Mouse (Mus musculus) hindbrain, embryonic 16.5 days (tissue): ENCODE results near the gene 1190002N15Rik. TPM values are rescaled to one million over a fixed set of nuclear protein-coding genes. Genes with fewer than 3 reads are reported as not detected.

Experiments
- ATAC-seq: fragments of 200-750 bp; cut with Nextera tagmentation; 2 replicates; pipeline ENCODE4 v1.8.0; 2017; ENCODE audit warnings: moderate TSS enrichment, moderate library complexity
- H3K27ac ChIP-seq: fragments of 300-500 bp; sonication (generic); 2 replicates; pipeline ENCODE4 v1.5.1; 2014; ENCODE audit warnings: low read depth, mild to moderate bottlenecking, control low read depth, low read length, moderate library complexity
- H3K27me3 ChIP-seq: fragments of 300-500 bp; sonication (generic); replicated peaks from 2 replicates; pipeline ENCODE4 v1.6.1; 2014; ENCODE audit warnings: low read length; ENCODE audit not compliant: control insufficient read depth, insufficient read depth
- H3K36me3 ChIP-seq: fragments of 300-500 bp; sonication (generic); 2 replicates; pipeline ENCODE4 v1.6.1; 2014; ENCODE audit warnings: mild to moderate bottlenecking, low read length, moderate library complexity, mixed read lengths; ENCODE audit not compliant: control insufficient read depth, insufficient read depth
- H3K4me1 ChIP-seq: fragments of 300-500 bp; sonication (generic); 2 replicates; pipeline ENCODE4 v1.6.1; 2014; ENCODE audit warnings: low read depth, low read length; ENCODE audit not compliant: control insufficient read depth, insufficient read depth
- H3K4me2 ChIP-seq: fragments of 300-500 bp; sonication (generic); 2 replicates; pipeline ENCODE4 v1.6.1; 2014; ENCODE audit warnings: mild to moderate bottlenecking, low read length, control low read depth, moderate library complexity
- H3K4me3 ChIP-seq: fragments of 300-500 bp; sonication (generic); 2 replicates; pipeline ENCODE4 v1.5.1; 2014; ENCODE audit warnings: mild to moderate bottlenecking, low read length, control low read depth, moderate library complexity
- H3K9ac ChIP-seq: fragments of 300-500 bp; sonication (generic); 2 replicates; pipeline ENCODE4 v1.6.1; 2014; ENCODE audit warnings: low read depth, mild to moderate bottlenecking, control low read depth, low read length, moderate library complexity
- H3K9me3 ChIP-seq: fragments of 300-500 bp; sonication (generic); 2 replicates; pipeline ENCODE4 v1.6.1; 2014; ENCODE audit warnings: mild to moderate bottlenecking, low read length, moderate library complexity; ENCODE audit not compliant: control insufficient read depth
- WGBS: fragments of 180-500 bp; shearing (Covaris S2); extraction: QIAGEN DNeasy Blood & Tissue Kit; methylation state at CpG from one replicate; pipeline ENCODE4 v1.1.7; 2014; 5-methylcytosine and 5-hydroxymethylcytosine counted together
- polyA plus RNA-seq: library from polyadenylated mRNA; unstranded; fragments of >200 nt; fragmentation: Nextera tagmentation; extraction: Ambion mirVana; gene quantifications from 2 replicates; pipeline ENCODE4 v1.2.1, GENCODE M21; 2015

The 1190002N15Rik gene
- polyA plus RNA-seq, 1 experiment from 2014 or later = 4.3 TPM

DNA sequence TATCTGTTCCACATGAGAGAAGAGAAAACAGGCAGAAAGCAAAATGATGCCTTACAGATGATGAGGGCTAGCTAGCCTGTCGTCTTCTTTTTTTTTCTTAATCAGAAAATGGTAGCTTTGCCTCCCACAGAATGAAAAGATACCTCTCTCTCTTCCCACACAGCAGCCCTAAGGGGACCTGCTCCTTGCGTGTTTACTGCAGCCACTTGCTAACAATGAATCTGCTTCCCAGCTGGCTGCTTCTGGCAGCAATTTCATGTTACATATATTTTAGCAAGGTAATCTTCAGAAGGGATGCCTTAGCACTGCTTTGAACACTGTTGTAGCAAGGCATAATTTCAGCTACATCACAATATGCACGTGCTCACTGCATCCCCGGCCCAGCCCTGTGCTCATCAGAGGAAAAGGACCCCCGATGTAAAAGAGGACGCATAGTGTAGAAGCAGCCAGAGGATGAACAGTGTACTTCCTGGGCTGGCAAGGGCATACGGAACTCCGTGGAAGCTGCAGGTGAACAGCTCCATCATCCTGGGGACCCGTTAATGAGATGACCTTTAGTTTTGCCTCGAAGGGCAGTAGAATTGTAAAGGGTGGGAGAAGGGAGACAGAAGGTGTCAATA lies 64.8 kb downstream of the 1190002N15Rik start:
- 58% methylated on average over 10 of the region's 10 CpGs for WGBS
- Histone ChIP-seq H3K4me1 (no peaks in the 10 kb centered on the region), H3K9me3 (no peaks in the 10 kb centered on the region), H3K36me3 (no peaks in the 10 kb centered on the region), H3K4me2 (0 out of 2 replicates have a peak overlapping the region, but pooled peaks have one; percentile 0), H3K4me3 (no peak overlapping the region), H3K27me3 (no peaks in the 10 kb centered on the region), H3K9ac (no peak overlapping the region), H3K27ac (no peak overlapping the region)
- peak; percentile 85 for ATAC-seq

DNA sequence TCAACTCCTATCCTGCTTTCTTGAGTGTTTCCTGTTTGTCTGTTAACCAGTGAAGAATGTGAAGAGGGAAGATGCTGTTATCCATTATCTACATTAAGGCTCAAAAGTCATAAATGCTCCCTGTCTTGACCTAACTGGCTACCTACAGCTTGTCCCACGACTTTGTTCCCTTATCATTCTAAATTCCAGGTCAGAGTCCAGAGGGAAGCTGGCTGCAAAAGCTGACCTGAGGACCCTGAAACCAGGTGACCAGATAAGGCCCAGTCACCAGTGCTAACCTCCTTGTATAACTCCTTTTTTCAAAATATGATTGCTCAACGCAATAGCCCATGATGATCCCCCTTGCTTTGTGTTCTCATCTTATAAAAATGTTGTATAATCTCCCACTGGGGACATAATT lies 66.4 kb downstream of the 1190002N15Rik start:
- no peaks in the 10 kb centered on the region for H3K9me3 ChIP-seq
- H3K27me3 ChIP-seq = no peaks in the 10 kb centered on the region
- H3K9ac ChIP-seq = no peak overlapping the region
- no peaks in the 10 kb centered on the region for H3K36me3 ChIP-seq
- no peak for ATAC-seq
- no peak overlapping the region for H3K4me2 ChIP-seq
- no peaks in the 10 kb centered on the region for H3K4me1 ChIP-seq
- WGBS = 67% methylated on average over 2 of the region's 2 CpGs
- no peak overlapping the region for H3K4me3 ChIP-seq
- H3K27ac ChIP-seq = no peak overlapping the region

Other genes starting within 250 kb of the 1190002N15Rik start
- gene Slc9a9, start 131.8 kb upstream of the 1190002N15Rik start, polyA plus RNA-seq = 6.9 and 7.0 TPM in 2 replicates